Mouse (Mus musculus): Measurements from ENCODE around the gene Zfp354c. TPM values are rescaled to one million over a fixed set of nuclear protein-coding genes. Genes with fewer than 3 reads are reported as not detected.

The Zfp354c gene
- polyA plus RNA-seq (2017; shearing (Covaris generic)), result 1 to 10 TPM; 1.3 to 2.0 TPM

- ATAC-seq, result peak; percentile 98
Observed at GRCm38 (mm10) chr11:50827010-50827953, at the start of gene Zfp354c. Gene Zfp354c (minus strand): TSS chr11:50827724.

GRCm38 (mm10) chr11:50850989-50851601 is 23.6 kb upstream of the Zfp354c start:
- ATAC-seq, result peak; percentile 23

- ATAC-seq, result no peak
Observed at GRCm38 (mm10) chr11:50850177-50850735, 22.7 kb upstream of the Zfp354c start, which contains the start of gene Grm6. Gene Grm6 (plus strand): TSS chr11:50850685.

GRCm38 (mm10) chr11:50849310-50849709 is 21.8 kb upstream of the Zfp354c start:
- no peak for ATAC-seq

- ATAC-seq, result no peak
Observed at GRCm38 (mm10) chr11:50848520-50849137, 21.1 kb upstream of the Zfp354c start.

GRCm38 (mm10) chr11:50847047-50847446 is 19.5 kb upstream of the Zfp354c start:
- ATAC-seq, result no peak

GRCm38 (mm10) chr11:50845951-50846350 is 18.4 kb upstream of the Zfp354c start:
- no peak for ATAC-seq

GRCm38 (mm10) chr11:50841023-50841735 is 13.7 kb upstream of the Zfp354c start, which contains the start of gene Zfp879:
Gene Zfp879 (minus strand): TSS chr11:50841552.
- ATAC-seq, result peak; percentile 89

- peak; percentile 94 for ATAC-seq
Observed at GRCm38 (mm10) chr11:50835727-50836126, 8.2 kb upstream of the Zfp354c start.

- ATAC-seq, result no peak
Observed at GRCm38 (mm10) chr11:50826214-50826613, 1.3 kb downstream of the Zfp354c start.

GRCm38 (mm10) chr11:50814233-50814632 is 13.3 kb downstream of the Zfp354c start:
- no peak for ATAC-seq

GRCm38 (mm10) chr11:50798836-50799235 is 28.7 kb downstream of the Zfp354c start:
- no peak for ATAC-seq

- no peak for ATAC-seq
Observed at GRCm38 (mm10) chr11:50797674-50798073, 29.9 kb downstream of the Zfp354c start.

GRCm38 (mm10) chr11:50771006-50771405 is 56.5 kb downstream of the Zfp354c start:
- ATAC-seq, result no peak

- no peak for ATAC-seq
Observed at GRCm38 (mm10) chr11:50768995-50769749, 58.4 kb downstream of the Zfp354c start.

- ATAC-seq, result no peak
Observed at GRCm38 (mm10) chr11:50767039-50767438, 60.5 kb downstream of the Zfp354c start.

GRCm38 (mm10) chr11:50766461-50766860 is 61.1 kb downstream of the Zfp354c start:
- no peak for ATAC-seq
